Mouse (Mus musculus) midbrain, embryonic 11.5 days (tissue): ENCODE data around the gene Tiam1. TPM values are rescaled to one million over a fixed set of nuclear protein-coding genes. Genes with fewer than 3 reads are reported as not detected.

Source experiments
- ATAC-seq: fragments of 200-750 bp; cut with Nextera tagmentation; 2 replicates; pipeline ENCODE4 v1.8.0; 2017; ENCODE audit warnings: moderate TSS enrichment, moderate library complexity; ENCODE audit not compliant: low FRiP score
- DNase-seq: peaks from one replicate; pipeline ENCODE4 v3.0.0; 2015; ENCODE audit warnings: low spot score; ENCODE audit errors: missing footprints
- H3K27ac ChIP-seq: fragments of 300-500 bp; sonication (generic); 2 replicates; pipeline ENCODE4 v1.5.1; 2014; ENCODE audit warnings: low read depth, low read length
- H3K27me3 ChIP-seq: fragments of 300-500 bp; sonication (generic); 2 replicates; pipeline ENCODE4 v1.6.1; 2014; ENCODE audit warnings: mild to moderate bottlenecking, low read length, moderate library complexity, mixed read lengths; ENCODE audit not compliant: control insufficient read depth, insufficient read depth
- H3K36me3 ChIP-seq: fragments of 300-500 bp; sonication (generic); 2 replicates; pipeline ENCODE4 v1.6.1; 2014; ENCODE audit warnings: mild to moderate bottlenecking, low read length, moderate library complexity, mixed read lengths; ENCODE audit not compliant: control insufficient read depth, insufficient read depth
- H3K4me1 ChIP-seq: fragments of 300-500 bp; sonication (generic); 2 replicates; pipeline ENCODE4 v1.6.1; 2014; ENCODE audit warnings: low read length; ENCODE audit not compliant: control insufficient read depth, insufficient read depth
- H3K4me2 ChIP-seq: fragments of 300-500 bp; sonication (generic); 2 replicates; pipeline ENCODE4 v1.6.1; 2014; ENCODE audit warnings: mild to moderate bottlenecking, moderate library complexity
- H3K4me3 ChIP-seq: fragments of 300-500 bp; sonication (generic); 2 replicates; pipeline ENCODE4 v1.5.1; 2014; ENCODE audit warnings: low read depth, low read length
- H3K9ac ChIP-seq: fragments of 300-500 bp; sonication (generic); 2 replicates; pipeline ENCODE4 v1.6.1; 2014; ENCODE audit warnings: low read length
- H3K9me3 ChIP-seq: fragments of 300-500 bp; sonication (generic); 2 replicates; pipeline ENCODE4 v1.6.1; 2016; ENCODE audit warnings: low read length; ENCODE audit not compliant: control insufficient read depth
- whole genome bisulfite sequencing: fragments of 180-500 bp; shearing (Covaris S2); extraction: QIAGEN DNeasy Blood & Tissue Kit; methylation state at CpG from one replicate; pipeline ENCODE4 v1.1.7; 2014; 5-methylcytosine and 5-hydroxymethylcytosine counted together
- polyA plus RNA-seq: library from polyadenylated mRNA; unstranded; fragments of >200 nt; fragmentation: Nextera tagmentation; extraction: Ambion mirVana; gene quantifications from 2 replicates; pipeline ENCODE4 v1.2.1, GENCODE M21; 2014

Tiam1 gene
- polyA plus RNA-seq, 1 experiment from 2014 or later, result 14.2 TPM

- Histone ChIP-seq H3K4me2 (no peak overlapping the region), H3K9me3 (no peaks in the 10 kb centered on the region; the same call in 1 of the 2 replicates), H3K27me3 (no peaks in the 10 kb centered on the region), H3K27ac (no peak overlapping the region), H3K9ac (no peak overlapping the region), H3K36me3 (no peaks in the 10 kb centered on the region), H3K4me1 (peaks cover 34% of the 10 kb centered on the region), H3K4me3 (no peak overlapping the region)
- ATAC-seq (no peak), DNase-seq (peak; percentile 75)
- WGBS, result 88% methylated on average over 8 of the region's 8 CpGs
Measured at GRCm38 (mm10) chr16:89940696-89941095, 202.9 kb downstream of the Tiam1 start.

- WGBS, result 50% methylated on average over 7 of the region's 7 CpGs
- H3K9me3 ChIP-seq, result no peaks in the 10 kb centered on the region; the same call in 1 of the 2 replicates
- H3K4me3 ChIP-seq, result no peak overlapping the region
- ATAC-seq, result no peak
- no peak overlapping the region for H3K4me2 ChIP-seq
- no peaks in the 10 kb centered on the region for H3K36me3 ChIP-seq
- no peaks in the 10 kb centered on the region for H3K27me3 ChIP-seq
- no peak overlapping the region for H3K27ac ChIP-seq
- H3K4me1 ChIP-seq, result peaks cover 10% of the 10 kb centered on the region
- no peak overlapping the region for H3K9ac ChIP-seq
- DNase-seq, result no peak
Measured at GRCm38 (mm10) chr16:89938277-89938676, 205.3 kb downstream of the Tiam1 start.

GRCm38 (mm10) chr16:89936571-89936970, 207.0 kb downstream of the Tiam1 start:
- H3K36me3 ChIP-seq, result no peaks in the 10 kb centered on the region
- ATAC-seq (no peak), DNase-seq (no peak)
- H3K4me1 ChIP-seq, result no peaks in the 10 kb centered on the region; the same call in none of the 2 replicates
- no peak overlapping the region for H3K4me3 ChIP-seq
- H3K27ac ChIP-seq, result no peak overlapping the region
- no peak overlapping the region for H3K9ac ChIP-seq
- H3K4me2 ChIP-seq, result no peak overlapping the region
- no peaks in the 10 kb centered on the region for H3K27me3 ChIP-seq
- H3K9me3 ChIP-seq, result no peaks in the 10 kb centered on the region; the same call in 1 of the 2 replicates
- 90% methylated on average over 6 of the region's 6 CpGs for WGBS

GRCm38 (mm10) chr16:89935398-89935797, 208.2 kb downstream of the Tiam1 start:
- WGBS, result 90% methylated on average over 12 of the region's 12 CpGs
- no peaks in the 10 kb centered on the region for H3K36me3 ChIP-seq

GRCm38 (mm10) chr16:89934616-89935015, 209.0 kb downstream of the Tiam1 start:
- Histone ChIP-seq H3K9me3 (no peaks in the 10 kb centered on the region), H3K27me3 (no peaks in the 10 kb centered on the region), H3K36me3 (no peaks in the 10 kb centered on the region), H3K4me1 (no peaks in the 10 kb centered on the region; the same call in none of the 2 replicates), H3K4me3 (no peak overlapping the region), H3K4me2 (no peak overlapping the region), H3K27ac (no peak overlapping the region), H3K9ac (no peak overlapping the region)
- ATAC-seq, result 0 out of 2 replicates have a peak, but pooled peaks have one; percentile 30
- DNase-seq, result peak; percentile 73
- 80% methylated on average over 10 of the region's 10 CpGs for WGBS

More at GRCm38 (mm10) chr16:89935398-89935797, 208.2 kb downstream of the Tiam1 start:
- no peak overlapping the region for H3K27ac ChIP-seq
- no peak overlapping the region for H3K4me2 ChIP-seq
- H3K9me3 ChIP-seq, result no peaks in the 10 kb centered on the region
- H3K27me3 ChIP-seq, result no peaks in the 10 kb centered on the region
- no peak for ATAC-seq
- DNase-seq, result peak; percentile 69
- H3K4me3 ChIP-seq, result no peak overlapping the region
- no peak overlapping the region for H3K9ac ChIP-seq
- H3K4me1 ChIP-seq, result no peaks in the 10 kb centered on the region; the same call in none of the 2 replicates

GRCm38 (mm10) chr16:89933976-89934375, 209.6 kb downstream of the Tiam1 start:
- WGBS, result 81% methylated on average over 7 of the region's 7 CpGs
- no peak overlapping the region for H3K4me2 ChIP-seq
- H3K9me3 ChIP-seq, result no peaks in the 10 kb centered on the region

GRCm38 (mm10) chr16:89928611-89929010, 215.0 kb downstream of the Tiam1 start:
- H3K9me3 ChIP-seq, result no peaks in the 10 kb centered on the region
- no peak overlapping the region for H3K27ac ChIP-seq
- 89% methylated on average over 7 of the region's 7 CpGs for WGBS
- no peaks in the 10 kb centered on the region for H3K4me1 ChIP-seq
- no peak overlapping the region for H3K4me3 ChIP-seq
- no peaks in the 10 kb centered on the region for H3K36me3 ChIP-seq
- ATAC-seq, result no peak
- no peak overlapping the region for H3K9ac ChIP-seq
- no peaks in the 10 kb centered on the region for H3K27me3 ChIP-seq
- no peak overlapping the region for H3K4me2 ChIP-seq
- DNase-seq, result no peak

More at GRCm38 (mm10) chr16:89933976-89934375, 209.6 kb downstream of the Tiam1 start:
- ATAC-seq, result no peak
- no peaks in the 10 kb centered on the region for H3K27me3 ChIP-seq
- H3K27ac ChIP-seq, result no peak overlapping the region
- H3K36me3 ChIP-seq, result no peaks in the 10 kb centered on the region
- no peak for DNase-seq
- H3K4me1 ChIP-seq, result no peaks in the 10 kb centered on the region; the same call in none of the 2 replicates
- H3K9ac ChIP-seq, result no peak overlapping the region
- no peak overlapping the region for H3K4me3 ChIP-seq

- Histone ChIP-seq H3K27me3 (no peaks in the 10 kb centered on the region), H3K4me2 (no peak overlapping the region), H3K4me1 (no peaks in the 10 kb centered on the region), H3K9me3 (no peaks in the 10 kb centered on the region), H3K27ac (no peak overlapping the region), H3K4me3 (no peak overlapping the region), H3K9ac (no peak overlapping the region), H3K36me3 (no peaks in the 10 kb centered on the region)
- DNase-seq (no peak), ATAC-seq (no peak)
- 83% methylated on average over 14 of the region's 14 CpGs for WGBS
Measured at GRCm38 (mm10) chr16:89924249-89924890, 219.2 kb downstream of the Tiam1 start.

GRCm38 (mm10) chr16:89923311-89923710, 220.3 kb downstream of the Tiam1 start:
- ATAC-seq, result no peak
- WGBS, result 92% methylated on average over 8 of the region's 8 CpGs

More at GRCm38 (mm10) chr16:89923311-89923710, 220.3 kb downstream of the Tiam1 start:
- no peak overlapping the region for H3K9ac ChIP-seq
- H3K4me1 ChIP-seq, result no peaks in the 10 kb centered on the region
- H3K27ac ChIP-seq, result no peak overlapping the region
- no peak for DNase-seq
- H3K9me3 ChIP-seq, result no peaks in the 10 kb centered on the region
- no peaks in the 10 kb centered on the region for H3K27me3 ChIP-seq
- H3K4me2 ChIP-seq, result no peak overlapping the region
- H3K4me3 ChIP-seq, result no peak overlapping the region
- H3K36me3 ChIP-seq, result no peaks in the 10 kb centered on the region
